Mouse (Mus musculus): Measurements from ENCODE around the gene Crygc.
"Not testable (repeated sequence)": the region's sequence is repeated elsewhere in the genome, so short reads cannot be mapped to it uniquely, and the experiment has no call there.

Crygc gene

DNA sequence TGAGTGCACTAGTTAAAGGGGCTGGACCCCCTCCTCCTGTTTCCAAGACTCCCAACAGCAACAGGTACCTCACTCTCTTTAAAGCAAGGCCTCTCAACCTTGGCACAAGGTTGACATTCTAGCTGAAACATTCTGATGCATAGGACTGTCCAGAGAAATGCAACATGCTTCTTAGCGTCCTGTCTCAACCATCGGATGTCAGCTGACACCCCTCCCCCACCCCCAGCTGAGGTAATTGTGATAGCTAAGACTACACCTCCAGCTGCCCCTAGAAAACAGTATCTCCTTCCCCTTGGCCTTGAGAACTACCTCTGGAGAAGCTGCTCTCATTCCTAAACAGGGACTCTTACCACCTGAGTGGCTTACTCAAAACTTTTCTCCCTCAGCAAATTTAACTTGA is 21.3 kb downstream of the Crygc start:
- no peak for DNase-seq (ENCODE audit: low spot score in 2 of 2)

DNA sequence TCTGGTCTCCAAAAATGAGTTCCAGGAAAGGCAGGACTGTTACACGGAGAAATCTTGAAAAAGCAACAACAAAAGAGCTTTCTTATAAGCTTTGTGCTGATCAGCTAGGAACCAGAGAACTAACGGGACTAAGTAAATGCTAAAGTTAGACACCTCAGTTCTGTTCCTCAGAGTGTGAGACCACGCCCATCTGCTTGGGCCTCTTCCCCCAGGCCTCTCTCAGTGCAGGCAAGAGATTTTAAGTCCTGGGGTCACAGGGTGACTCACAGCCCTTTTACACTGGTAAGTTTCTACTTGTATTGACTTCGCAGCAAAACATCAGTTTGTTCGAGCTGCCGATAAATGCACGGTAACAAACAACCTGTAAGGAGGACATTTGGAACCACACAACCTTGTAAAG is 21.8 kb downstream of the Crygc start:
- DNase-seq (ENCODE audit: low spot score in 2 of 2): no peak

- DNase-seq (ENCODE audit: low spot score in 2 of 2): not testable (repeated sequence)
Observed at GRCm38 (mm10) chr1:65050952-65051351, 22.5 kb downstream of the Crygc start, which contains the start of gene Cryge. Cryge (minus strand) TSS chr1:65051149.

GRCm38 (mm10) chr1:65048781-65049180 is 24.7 kb downstream of the Crygc start:
- peak; percentile 34 to 37 for DNase-seq (ENCODE audit: low spot score in 2 of 2)

DNA sequence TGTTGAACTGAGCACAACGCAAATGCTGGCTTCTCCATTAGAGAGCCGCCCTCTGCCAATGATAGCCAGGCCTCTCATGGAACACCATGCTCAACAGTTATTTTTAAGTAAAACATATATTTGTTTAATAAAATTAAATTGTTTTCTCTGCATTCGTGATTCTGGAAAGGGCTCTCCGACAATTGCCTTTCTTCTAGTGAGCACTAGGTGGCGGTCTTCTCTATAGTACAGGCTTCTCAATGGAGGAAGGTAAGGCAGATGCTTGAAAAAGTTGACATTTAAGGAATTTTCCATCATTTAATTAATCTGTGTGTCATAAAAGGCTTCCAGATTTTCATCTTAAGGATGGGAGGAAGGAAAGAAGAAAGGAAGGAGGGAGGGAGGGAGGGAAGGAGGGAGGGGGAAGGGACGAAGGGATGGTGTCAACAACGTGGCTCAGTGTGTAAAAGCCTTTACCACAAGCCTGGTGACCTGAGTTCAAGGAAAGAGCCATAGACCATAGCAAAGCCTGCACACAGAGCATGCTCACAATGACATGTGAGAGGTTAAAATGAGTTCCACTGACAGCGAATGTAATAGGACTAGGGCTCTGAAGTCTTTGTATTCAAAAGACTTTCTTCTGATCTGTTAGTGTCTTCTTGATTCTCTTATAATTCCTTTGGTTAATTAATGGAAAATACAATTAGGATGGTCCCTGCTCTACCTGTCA is 26.9 kb downstream of the Crygc start:
- peak; percentile 34 to 59 for DNase-seq (ENCODE audit: low spot score in 2 of 2)

DNA sequence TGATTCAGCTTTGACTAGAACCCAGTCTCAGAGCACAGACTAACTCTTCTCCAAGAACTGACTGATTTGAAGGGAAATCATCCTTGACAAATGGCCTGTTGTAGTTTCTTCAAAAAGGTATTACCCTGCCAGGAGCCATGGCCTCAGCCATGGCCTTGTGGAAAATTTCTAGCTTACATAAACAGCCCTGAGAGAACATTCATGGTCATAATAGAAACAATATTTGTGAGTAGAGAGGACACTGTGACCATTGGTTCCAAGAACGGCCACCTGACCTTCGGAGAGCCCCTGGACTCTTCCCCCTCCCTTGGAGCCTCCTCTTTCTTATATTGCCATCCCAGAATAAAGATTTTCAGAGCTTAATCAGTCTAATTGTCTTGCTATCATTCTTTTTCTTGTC is 30.1 kb downstream of the Crygc start:
- DNase-seq (ENCODE audit: low spot score in 2 of 2): no peak

GRCm38 (mm10) chr1:65041837-65042236 is 31.7 kb downstream of the Crygc start:
- DNase-seq (ENCODE audit: low spot score in 2 of 2): no peak

GRCm38 (mm10) chr1:65040806-65041205 is 32.7 kb downstream of the Crygc start:
- no peak for DNase-seq (ENCODE audit: low spot score in 2 of 2)

GRCm38 (mm10) chr1:65039679-65040078 is 33.8 kb downstream of the Crygc start:
- no peak for DNase-seq (ENCODE audit: low spot score in 2 of 2)

DNA sequence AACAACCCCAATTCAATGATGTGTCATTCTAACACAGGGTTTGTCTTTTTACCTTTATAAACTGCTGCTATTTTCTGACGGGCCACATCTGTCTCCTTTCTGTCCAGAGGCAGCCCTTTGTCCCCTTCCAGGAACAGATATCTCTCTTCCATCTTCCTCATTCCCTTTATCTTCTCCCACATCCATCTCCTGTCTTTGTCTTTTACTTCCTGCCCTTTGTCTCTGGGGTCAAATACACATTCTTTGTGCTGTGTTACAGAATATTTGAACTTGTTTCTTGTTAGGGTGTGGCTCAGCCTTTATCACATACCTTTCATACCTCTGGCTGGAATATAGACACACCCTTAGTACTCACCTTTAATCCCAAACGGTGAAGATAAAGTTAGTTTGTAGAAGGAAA is 35.9 kb downstream of the Crygc start:
- no peak for DNase-seq (ENCODE audit: low spot score in 2 of 2)

DNA sequence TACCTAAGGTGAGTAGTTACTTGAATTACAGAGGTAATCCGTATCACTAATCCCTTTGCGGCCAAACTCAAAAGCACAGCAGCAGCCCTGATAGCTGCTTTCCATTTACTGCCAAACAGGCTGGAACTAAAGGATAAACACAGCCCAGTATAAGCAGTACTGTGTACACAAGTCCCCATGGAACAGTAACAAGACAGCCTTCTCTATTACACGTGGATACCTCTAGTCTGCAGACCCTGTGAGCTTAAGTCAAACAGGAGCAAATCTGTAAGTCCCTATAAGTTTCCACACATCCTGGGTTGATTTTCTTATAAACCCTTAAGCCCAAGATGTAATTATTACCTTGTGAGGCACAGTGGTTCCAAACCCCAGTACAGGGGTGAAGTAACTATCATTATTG is 38.0 kb downstream of the Crygc start:
- no peak for DNase-seq (ENCODE audit: low spot score in 2 of 2)

DNA sequence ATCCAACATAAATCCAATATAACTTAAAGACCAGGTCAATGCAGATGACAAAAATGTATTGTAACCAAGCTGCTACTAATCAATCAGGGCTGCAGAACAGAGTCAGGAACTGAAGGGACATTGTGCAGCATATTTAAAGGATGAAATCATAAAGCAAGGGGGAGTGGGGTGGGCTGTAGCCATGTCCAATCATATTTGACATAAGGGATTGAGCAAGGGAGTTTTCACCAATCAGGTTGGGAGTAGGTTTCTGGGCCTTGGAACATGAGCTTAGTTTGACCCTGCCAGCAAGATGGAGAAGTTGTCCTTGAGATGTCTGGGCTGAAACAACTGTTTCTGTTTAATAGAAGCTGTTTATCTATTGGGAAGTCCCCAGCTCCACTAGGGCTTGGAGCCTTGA is 40.8 kb downstream of the Crygc start, which contains the start of gene Akr1cl:
Akr1cl (minus strand) TSS at position 119 of the 400 bp plus-strand sequence.
- no peak for DNase-seq (ENCODE audit: low spot score in 2 of 2)

DNA sequence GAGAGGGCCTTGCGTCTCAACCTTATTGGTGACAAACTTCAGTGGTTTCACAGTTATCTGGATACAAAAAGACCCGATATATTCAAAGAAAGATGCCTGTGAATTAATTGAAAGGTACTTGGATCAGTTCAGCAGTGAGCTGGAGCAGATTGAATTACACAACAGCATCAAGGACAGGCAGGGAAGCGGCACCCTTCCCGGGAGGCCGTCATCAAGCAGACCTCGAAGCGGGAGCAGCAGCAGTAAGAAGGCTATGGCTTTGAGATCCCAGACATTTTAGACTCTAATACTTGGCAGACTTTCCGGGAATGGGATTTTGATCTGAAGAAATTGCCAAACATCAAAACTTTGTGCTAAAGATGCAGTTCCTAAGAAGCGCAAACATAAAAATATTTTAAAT is 45.3 kb downstream of the Crygc start:
- DNase-seq (ENCODE audit: low spot score in 2 of 2): no peak

Data from right cerebral cortex, postnatal 10 days (tissue).